Mouse (Mus musculus) intestine, embryonic 14.5 days (tissue): ENCODE data around the gene Sema4a. TPM values are rescaled to one million over a fixed set of nuclear protein-coding genes. Genes with fewer than 3 reads are reported as not detected.

Experiments
- ATAC-seq: fragments of 200-750 bp; cut with Nextera tagmentation; replicated peaks from 2 replicates; pipeline ENCODE4 v1.8.0; 2017; ENCODE audit warnings: low read depth, moderate number of reproducible peaks, moderate TSS enrichment, moderate library complexity; ENCODE audit not compliant: low FRiP score, low TSS enrichment
- DNase-seq: peaks from one replicate; pipeline ENCODE4 v3.0.0-alpha.2; 2018; ENCODE audit warnings: low spot score
- H3K27ac ChIP-seq: fragments of 300-500 bp; sonication (generic); 2 replicates; pipeline ENCODE4 v1.5.1; 2014; ENCODE audit warnings: low read depth, mild to moderate bottlenecking, control low read depth
- H3K27me3 ChIP-seq: fragments of 300-500 bp; sonication (generic); replicated peaks from 2 replicates; pipeline ENCODE4 v1.6.1; 2014; ENCODE audit warnings: low read length, control low read depth; ENCODE audit not compliant: control insufficient read depth, insufficient read depth
- H3K36me3 ChIP-seq: fragments of 300-500 bp; sonication (generic); 2 replicates; pipeline ENCODE4 v1.6.1; 2014; ENCODE audit warnings: low read length, control low read depth; ENCODE audit not compliant: control insufficient read depth, insufficient read depth
- H3K4me1 ChIP-seq: fragments of 300-500 bp; sonication (generic); replicated peaks from 2 replicates; pipeline ENCODE4 v1.6.1; 2014; ENCODE audit warnings: low read length, control low read depth, mixed read lengths; ENCODE audit not compliant: control insufficient read depth, insufficient read depth
- H3K4me2 ChIP-seq: fragments of 300-500 bp; sonication (generic); 2 replicates; pipeline ENCODE4 v1.6.1; 2014; ENCODE audit warnings: low read length
- H3K4me3 ChIP-seq: fragments of 300-500 bp; sonication (generic); 2 replicates; pipeline ENCODE4 v1.5.1; 2014; ENCODE audit warnings: low read depth, low read length, control low read depth, mixed read lengths
- H3K9ac ChIP-seq: fragments of 300-500 bp; sonication (generic); 2 replicates; pipeline ENCODE4 v1.6.1; 2014; ENCODE audit warnings: mild to moderate bottlenecking, low read length
- H3K9me3 ChIP-seq: fragments of 300-500 bp; sonication (generic); 2 replicates; pipeline ENCODE4 v1.6.1; 2016; ENCODE audit warnings: low read length, control low read depth; ENCODE audit not compliant: control insufficient read depth
- WGBS: fragments of 180-500 bp; shearing (Covaris S2); extraction: QIAGEN DNeasy Blood & Tissue Kit; methylation state at CpG from one replicate; pipeline ENCODE4 v1.1.7; 2014; 5-methylcytosine and 5-hydroxymethylcytosine counted together
- polyA plus RNA-seq: library from polyadenylated mRNA; unstranded; fragments of >200 nt; fragmentation: Nextera tagmentation; extraction: Ambion mirVana; gene quantifications from 2 replicates; pipeline ENCODE4 v1.2.1, GENCODE M21; 2014

Gene Sema4a
- polyA plus RNA-seq, 1 experiment from 2014 or later: 13.3 TPM

DNA sequence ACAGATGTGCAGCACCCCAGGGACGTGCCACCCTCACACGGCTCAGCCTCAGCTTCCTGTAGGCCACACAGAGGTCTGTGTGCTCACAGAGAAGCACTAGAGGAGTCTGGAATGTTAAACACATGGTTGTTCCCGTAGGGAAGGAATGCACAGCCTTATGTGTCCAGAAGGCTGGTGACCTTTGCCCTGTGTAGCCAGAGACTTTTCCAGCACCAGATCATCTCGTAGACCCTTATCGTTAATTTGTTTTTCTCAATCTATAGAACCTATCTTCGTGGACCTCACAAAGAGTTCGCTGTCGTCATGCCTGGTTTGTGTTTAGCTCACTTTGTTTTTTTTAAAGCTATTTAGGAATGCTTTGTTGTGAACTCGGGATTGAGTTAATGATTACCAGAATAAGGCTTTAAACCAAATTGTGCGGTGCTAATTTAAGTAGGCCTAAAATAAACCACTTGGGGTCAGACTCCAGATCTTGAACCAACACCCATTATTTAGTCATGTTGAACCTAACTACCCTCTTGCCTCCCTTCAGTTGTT is 10.0 kb upstream of the Sema4a start:
- Histone ChIP-seq H3K9ac (no peak overlapping the region), H3K4me1 (no peaks in the 10 kb centered on the region), H3K4me3 (no peak overlapping the region), H3K27me3 (no peaks in the 10 kb centered on the region), H3K27ac (0 out of 2 replicates have a peak overlapping the region, but pooled peaks have one; percentile 1), H3K9me3 (no peaks in the 10 kb centered on the region), H3K36me3 (no peaks in the 10 kb centered on the region), H3K4me2 (no peak overlapping the region)
- 28% methylated on average over 10 of the region's 10 CpGs for WGBS
- peak; percentile 30; the same call in 1 of the 2 replicates for ATAC-seq
- no peak for DNase-seq

- WGBS: 85% methylated on average over 2 of the region's 2 CpGs
- no peak overlapping the region for H3K27ac ChIP-seq
- no peaks in the 10 kb centered on the region for H3K27me3 ChIP-seq
- no peak for ATAC-seq
- H3K9ac ChIP-seq: no peak overlapping the region
- no peaks in the 10 kb centered on the region for H3K4me1 ChIP-seq
- no peak overlapping the region for H3K4me3 ChIP-seq
- H3K36me3 ChIP-seq: no peaks in the 10 kb centered on the region
- no peak for DNase-seq
- H3K9me3 ChIP-seq: no peaks in the 10 kb centered on the region
- no peak overlapping the region for H3K4me2 ChIP-seq
Observed at GRCm38 (mm10) chr3:88469466-88469865, 8.5 kb upstream of the Sema4a start.

DNA sequence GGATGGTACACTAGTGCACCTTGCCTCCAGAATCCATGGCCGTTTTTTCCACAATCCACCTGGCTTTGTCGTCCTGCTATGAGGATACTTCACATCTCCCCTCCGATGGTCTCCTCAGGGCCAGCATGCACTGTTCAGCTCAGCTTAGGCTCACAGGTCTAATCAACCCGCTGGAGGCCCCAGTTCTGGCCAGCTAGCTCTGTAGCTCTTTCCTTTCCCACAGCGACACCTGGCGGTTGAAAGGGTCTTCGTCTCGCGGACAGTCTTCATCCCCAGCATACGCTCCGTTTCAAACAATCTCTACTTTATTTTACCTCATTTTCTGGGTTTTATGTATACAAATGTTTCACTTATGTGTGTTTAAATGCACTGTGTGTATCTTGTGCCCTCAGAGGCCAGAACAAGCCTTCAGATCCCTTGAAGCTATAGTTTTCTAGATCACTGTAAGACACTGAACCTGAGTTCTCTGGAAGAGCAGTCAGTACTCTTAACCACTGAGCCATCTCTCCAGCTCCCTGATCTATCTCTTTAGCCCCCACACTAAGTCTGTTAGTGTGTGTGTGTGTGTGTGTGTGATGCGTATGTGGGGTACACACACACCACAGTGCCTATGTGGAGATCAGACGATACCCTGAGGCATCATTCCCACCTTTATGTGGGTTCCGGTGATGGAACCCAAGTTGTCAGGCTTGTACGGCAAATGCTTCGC is 6.3 kb upstream of the Sema4a start:
- 29% methylated on average over 16 of the region's 16 CpGs for WGBS
- Histone ChIP-seq H3K27me3 (no peaks in the 10 kb centered on the region), H3K4me2 (no peak overlapping the region), H3K36me3 (no peaks in the 10 kb centered on the region), H3K9me3 (no peaks in the 10 kb centered on the region), H3K4me1 (no peaks in the 10 kb centered on the region), H3K4me3 (no peak overlapping the region), H3K27ac (no peak overlapping the region), H3K9ac (no peak overlapping the region)
- ATAC-seq: peak; percentile 87
- peak; percentile 98 for DNase-seq

DNA sequence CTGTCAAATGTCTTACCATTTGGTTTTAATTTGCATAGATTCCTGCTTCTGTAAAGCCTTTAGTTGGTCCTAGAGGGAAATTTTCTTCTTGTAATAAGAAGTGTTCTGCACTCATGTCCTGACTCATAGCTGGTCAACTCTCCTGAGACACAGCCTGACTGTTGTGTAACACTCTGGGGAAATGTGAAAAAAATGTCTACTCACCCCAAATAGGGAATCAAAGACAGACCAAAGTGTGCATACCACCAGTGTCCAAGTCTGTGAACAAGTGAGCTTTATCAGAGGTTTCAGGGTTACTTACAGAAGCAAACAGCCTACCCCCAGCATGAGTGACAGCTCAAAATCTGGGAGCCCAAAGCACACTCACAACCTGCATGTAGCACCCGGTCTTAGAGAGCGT is 4.1 kb upstream of the Sema4a start:
- DNase-seq (no peak), ATAC-seq (no peak)
- no peaks in the 10 kb centered on the region for H3K36me3 ChIP-seq
- no peak overlapping the region for H3K4me3 ChIP-seq
- no peaks in the 10 kb centered on the region for H3K9me3 ChIP-seq
- H3K4me2 ChIP-seq: no peak overlapping the region
- no peaks in the 10 kb centered on the region for H3K27me3 ChIP-seq
- no peak overlapping the region for H3K27ac ChIP-seq
- H3K4me1 ChIP-seq: no peaks in the 10 kb centered on the region
- no peak overlapping the region for H3K9ac ChIP-seq
- WGBS: 78% methylated on average over 2 of the region's 2 CpGs

GRCm38 (mm10) chr3:88464425-88464824 is 3.4 kb upstream of the Sema4a start:
- ATAC-seq (no peak), DNase-seq (no peak)
- Histone ChIP-seq H3K4me3 (no peak overlapping the region), H3K27ac (no peak overlapping the region), H3K27me3 (no peaks in the 10 kb centered on the region), H3K4me2 (no peak overlapping the region), H3K4me1 (no peaks in the 10 kb centered on the region), H3K36me3 (no peaks in the 10 kb centered on the region), H3K9ac (no peak overlapping the region), H3K9me3 (no peaks in the 10 kb centered on the region)
- 55% methylated on average over 3 of the region's 3 CpGs for WGBS

DNA sequence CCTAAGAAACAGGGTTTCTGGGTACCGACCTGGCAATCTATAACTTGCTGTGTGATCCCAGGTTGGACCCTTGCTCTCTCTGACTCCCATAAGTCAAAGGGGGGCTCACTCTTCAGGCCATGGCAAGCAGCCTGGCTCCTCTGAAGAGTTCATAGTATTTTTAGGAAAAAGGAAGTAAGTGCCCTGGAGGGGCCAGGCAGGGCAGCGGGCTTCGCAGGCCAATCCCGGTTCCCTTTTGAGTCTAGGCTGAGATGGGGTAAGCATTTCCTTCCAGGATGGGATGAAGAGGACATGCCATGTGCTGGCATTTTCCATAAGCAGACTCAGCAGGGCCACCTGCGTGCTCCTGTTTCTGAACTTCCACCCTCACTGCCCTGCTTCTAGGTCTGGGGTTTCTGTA is 953 bp downstream of the Sema4a start:
- H3K4me2 ChIP-seq: no peak overlapping the region
- DNase-seq (no peak), ATAC-seq (no peak)
- no peaks in the 10 kb centered on the region for H3K9me3 ChIP-seq
- H3K4me3 ChIP-seq: no peak overlapping the region
- no peaks in the 10 kb centered on the region for H3K27me3 ChIP-seq
- H3K9ac ChIP-seq: no peak overlapping the region
- no peaks in the 10 kb centered on the region for H3K36me3 ChIP-seq
- 73% methylated on average over 5 of the region's 5 CpGs for WGBS
- H3K27ac ChIP-seq: no peak overlapping the region
- H3K4me1 ChIP-seq: peaks cover 9% of the 10 kb centered on the region

- DNase-seq (no peak), ATAC-seq (no peak)
- Histone ChIP-seq H3K27me3 (no peaks in the 10 kb centered on the region), H3K9ac (0 out of 2 replicates have a peak overlapping the region, but pooled peaks have one; percentile 7), H3K27ac (no peak overlapping the region), H3K4me3 (no peak overlapping the region; the same call in 1 of the 2 replicates), H3K9me3 (no peaks in the 10 kb centered on the region), H3K4me2 (peak overlapping the region; percentile 23; the same call in 1 of the 2 replicates), H3K4me1 (peaks cover 9% of the 10 kb centered on the region), H3K36me3 (no peaks in the 10 kb centered on the region)
- WGBS: 5% methylated on average over 14 of the region's 14 CpGs
Observed at GRCm38 (mm10) chr3:88458778-88459219, 2.2 kb downstream of the Sema4a start.

- no peak; the same call in 1 of the 2 replicates for ATAC-seq
- DNase-seq: no peak
- no peak overlapping the region for H3K27ac ChIP-seq
- WGBS: 57% methylated on average over 7 of the region's 7 CpGs
- no peak overlapping the region for H3K4me3 ChIP-seq
- H3K9ac ChIP-seq: no peak overlapping the region
- peaks cover 9% of the 10 kb centered on the region for H3K4me1 ChIP-seq
- no peaks in the 10 kb centered on the region for H3K27me3 ChIP-seq
- H3K9me3 ChIP-seq: no peaks in the 10 kb centered on the region
- H3K36me3 ChIP-seq: no peaks in the 10 kb centered on the region
- H3K4me2 ChIP-seq: no peak overlapping the region
Observed at GRCm38 (mm10) chr3:88456746-88457532, 4.0 kb downstream of the Sema4a start.
